ENCODE assay signal across 8 mouse cellular contexts in genomic region chr4:66923616-66924276, GRCm38 (mm10).
DNase-seq lines count a peak whose midpoint lies in the region; ATAC-seq lines count a peak whose summit lies in the region.
"Had no signal": no experiment of that assay in that cellular context is flagged by ENCODE, and none has a peak within 500 bp of the region (broad histone marks: within the 10 kb centered on the region; RNA-seq: fewer than 3 reads in every experiment).

No protein-coding gene starts in this region.

- H3K4me3 ChIP-seq in neural tube, embryonic 11.5 days (ENCODE audit: low read depth, low read length): no peak overlapping the region
- H3K4me3 ChIP-seq: liver, embryonic 13.5 days had no signal

- no peaks in the 10 kb centered on the region for H3K9me3 ChIP-seq in neural tube, embryonic 11.5 days (ENCODE audit: control insufficient read depth, low read length)
- H3K9me3 ChIP-seq: liver, embryonic 13.5 days had no signal

- H3K4me1 ChIP-seq in neural tube, embryonic 11.5 days (ENCODE audit: control insufficient read depth, insufficient read depth, low read length): no peaks in the 10 kb centered on the region
- H3K4me1 ChIP-seq: liver, embryonic 13.5 days had no signal

- ATAC-seq in granulocyte monocyte progenitor cell, adult 5-6 weeks (replicated peaks; ENCODE audit: poor library complexity, severe bottlenecking): peak; percentile 42; the same call in 1 of the 2 replicates
- ATAC-seq in neural tube, embryonic 11.5 days (ENCODE audit: insufficient read depth, low FRiP score, low TSS enrichment): peak; percentile 2; the same call in 1 of the 2 replicates

- no peaks in the 10 kb centered on the region for H3K27me3 ChIP-seq in neural tube, embryonic 11.5 days (ENCODE audit: control insufficient read depth, insufficient read depth, low read length)
- H3K27me3 ChIP-seq: liver, embryonic 13.5 days had no signal

- H3K36me3 ChIP-seq in neural tube, embryonic 11.5 days (ENCODE audit: control insufficient read depth, insufficient read depth, low read length): no peaks in the 10 kb centered on the region
- H3K36me3 ChIP-seq: liver, embryonic 13.5 days had no signal

- no peak overlapping the region for H3K27ac ChIP-seq in neural tube, embryonic 11.5 days (ENCODE audit: low read depth, low read length)
- H3K27ac ChIP-seq: liver, embryonic 13.5 days had no signal

- 79% methylated on average over 3 of the region's 3 CpGs for WGBS in neural tube, embryonic 11.5 days

- no peak overlapping the region for H3K9ac ChIP-seq in neural tube, embryonic 11.5 days (ENCODE audit: low read length)
- H3K9ac ChIP-seq: liver, embryonic 13.5 days had no signal

- no peak overlapping the region for H3K4me2 ChIP-seq in neural tube, embryonic 11.5 days (ENCODE audit: low read depth)
- H3K4me2 ChIP-seq: liver, embryonic 13.5 days had no signal

- DNase-seq in 416B (ENCODE audit: low read depth): peak; percentile 1
- DNase-seq in Muller cell, postnatal 12 days (ENCODE audit: inconsistent ontology term): peak; percentile 24
- peak; percentile 65 to 83 for DNase-seq in cerebellum, postnatal 25 days
- DNase-seq in left cerebral cortex, adult 18-20 months (ENCODE audit: low spot score in 2 of 2): peak; percentile 73 to 76
- DNase-seq in neural tube, embryonic 11.5 days (ENCODE audit: low spot score): peak; percentile 51
- DNase-seq in spleen, postnatal 4 days (ENCODE audit: low spot score in 2 of 2): no peak
- DNase-seq: liver, embryonic 13.5 days had no signal

Comparison
In these comparisons a context has a peak if more than half of its experiments do, and no peak if none do; other contexts are left out.
1. DNase-seq: peak in 416B (single experiment), Muller cell, postnatal 12 days (single experiment), cerebellum, postnatal 25 days (2 of 2), left cerebral cortex, adult 18-20 months (2 of 2) and neural tube, embryonic 11.5 days (single experiment); none in spleen, postnatal 4 days (0 of 2).